Mouse (Mus musculus): ENCODE measurements around the gene Kif2c. TPM values are rescaled to one million over a fixed set of nuclear protein-coding genes. Genes with fewer than 3 reads are reported as not detected.

Gene Kif2c
- polyA plus RNA-seq, 1 experiment from 2014 or later = 97.4 TPM

DNA sequence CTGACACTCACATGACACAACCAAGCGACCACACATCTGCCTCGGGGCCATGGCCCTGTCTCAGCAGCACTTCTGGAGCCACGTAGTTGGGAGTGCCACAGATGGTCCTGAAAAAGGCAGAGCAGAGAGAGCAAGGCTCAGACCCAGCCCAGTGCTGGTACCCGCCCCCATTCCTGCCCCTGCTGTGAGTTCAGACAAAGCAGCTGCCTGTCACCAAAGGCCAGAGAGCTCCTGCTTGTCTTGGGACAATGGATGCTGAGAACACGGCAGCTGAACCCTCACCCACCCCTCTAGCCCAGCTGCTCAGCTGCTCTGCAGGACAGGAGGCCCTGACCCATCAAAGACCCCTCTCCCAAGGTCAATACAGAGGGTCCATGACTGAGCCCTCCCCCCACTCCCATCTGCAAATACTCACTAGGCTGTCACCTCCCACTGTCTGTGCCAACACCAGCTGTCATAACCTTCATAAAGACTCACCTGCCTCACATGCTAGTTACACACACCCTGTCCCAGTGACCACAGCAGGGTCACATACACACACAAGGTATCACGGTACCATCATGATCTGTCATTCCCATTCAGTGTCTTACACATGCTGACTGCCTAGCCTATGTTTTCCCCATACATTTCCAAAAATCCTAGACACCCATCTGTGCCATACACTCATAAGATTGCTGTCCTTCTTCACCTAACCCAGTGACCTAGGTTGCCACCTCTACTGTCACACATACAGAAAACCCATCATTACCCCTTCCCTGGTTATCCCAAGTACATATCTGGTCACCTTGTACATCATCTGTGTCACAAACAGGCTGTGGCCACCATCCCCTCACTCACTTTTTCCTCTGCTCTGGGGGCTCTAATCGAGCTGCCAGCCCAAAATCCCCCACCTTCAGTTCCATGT, 50.3 kb downstream of the Kif2c start:
- Histone ChIP-seq H3K4me3 (replicated peaks) (peak overlapping the region; percentile 87), H3K9ac (peak overlapping the region; percentile 83), H3K9me3 (no peaks in the 10 kb centered on the region), H3K4me2 (peak overlapping the region; percentile 93), H3K27me3 (peaks cover 31% of the 10 kb centered on the region), H3K4me1 (peaks cover 38% of the 10 kb centered on the region), H3K27ac (peak overlapping the region; percentile 69), H3K36me3 (replicated peaks) (peaks cover 22% of the 10 kb centered on the region)
- peak; percentile 52 for ATAC-seq (ENCODE audit: low FRiP score)
- 3% methylated on average over 7 of the region's 7 CpGs for WGBS

DNA sequence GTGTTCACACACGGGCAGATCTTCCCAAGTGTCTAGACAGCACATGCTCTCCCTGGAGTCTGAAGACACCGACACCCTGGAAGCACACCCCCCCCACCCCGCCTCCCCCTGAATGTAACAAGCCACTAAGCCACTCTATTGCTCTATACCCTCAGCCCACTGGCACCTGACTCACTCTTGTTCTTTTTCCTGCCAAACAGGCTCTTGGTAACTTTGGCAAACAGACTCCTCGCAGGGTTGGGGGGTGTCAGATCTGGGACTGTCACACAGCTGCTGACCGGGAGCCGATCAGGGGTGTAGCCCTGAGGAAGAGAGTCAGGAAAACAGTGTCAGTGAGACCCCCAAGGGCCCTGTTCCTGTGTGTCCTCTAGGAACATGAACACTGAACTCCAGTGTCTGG, 51.2 kb downstream of the Kif2c start:
- Histone ChIP-seq H3K4me2 (peak overlapping the region; percentile 93), H3K9ac (peak overlapping the region; percentile 83; the same call in 1 of the 2 replicates), H3K4me1 (peaks cover 44% of the 10 kb centered on the region), H3K27ac (0 out of 2 replicates have a peak overlapping the region, but pooled peaks have one; percentile 1), H3K27me3 (peaks cover 31% of the 10 kb centered on the region), H3K36me3 (replicated peaks) (peaks cover 22% of the 10 kb centered on the region), H3K9me3 (no peaks in the 10 kb centered on the region), H3K4me3 (replicated peaks) (no peak overlapping the region)
- 50% methylated on average over 6 of the region's 6 CpGs for WGBS
- ATAC-seq (ENCODE audit: low FRiP score) = no peak

DNA sequence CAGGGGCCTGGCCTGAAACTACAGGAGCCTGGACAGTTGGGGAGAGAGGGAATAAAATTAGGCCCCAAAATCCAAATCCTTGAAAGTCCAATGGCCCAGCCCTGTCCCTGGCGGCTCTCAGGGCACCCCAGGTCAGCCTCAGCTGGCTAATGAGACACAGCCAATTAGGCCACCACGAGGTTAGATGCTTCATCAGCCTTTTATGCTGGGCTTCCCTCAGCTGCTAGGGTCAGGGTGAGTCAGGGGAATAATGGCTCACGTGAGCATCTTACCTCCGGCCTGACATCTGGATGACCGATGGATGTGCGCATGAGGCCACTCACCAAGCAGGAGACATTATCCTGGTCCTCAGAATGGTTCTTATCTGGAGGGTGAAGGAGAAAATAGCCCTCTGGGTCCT, 51.6 kb downstream of the Kif2c start:
- ATAC-seq (ENCODE audit: low FRiP score) = no peak
- Histone ChIP-seq H3K36me3 (replicated peaks) (peaks cover 22% of the 10 kb centered on the region), H3K27ac (0 out of 2 replicates have a peak overlapping the region, but pooled peaks have one; percentile 1), H3K4me2 (peak overlapping the region; percentile 93; the same call in 1 of the 2 replicates), H3K4me1 (peaks cover 48% of the 10 kb centered on the region), H3K9me3 (no peaks in the 10 kb centered on the region), H3K4me3 (replicated peaks) (no peak overlapping the region), H3K9ac (no peak overlapping the region), H3K27me3 (peaks cover 29% of the 10 kb centered on the region)
- WGBS = 33% methylated on average over 6 of the region's 6 CpGs

DNA sequence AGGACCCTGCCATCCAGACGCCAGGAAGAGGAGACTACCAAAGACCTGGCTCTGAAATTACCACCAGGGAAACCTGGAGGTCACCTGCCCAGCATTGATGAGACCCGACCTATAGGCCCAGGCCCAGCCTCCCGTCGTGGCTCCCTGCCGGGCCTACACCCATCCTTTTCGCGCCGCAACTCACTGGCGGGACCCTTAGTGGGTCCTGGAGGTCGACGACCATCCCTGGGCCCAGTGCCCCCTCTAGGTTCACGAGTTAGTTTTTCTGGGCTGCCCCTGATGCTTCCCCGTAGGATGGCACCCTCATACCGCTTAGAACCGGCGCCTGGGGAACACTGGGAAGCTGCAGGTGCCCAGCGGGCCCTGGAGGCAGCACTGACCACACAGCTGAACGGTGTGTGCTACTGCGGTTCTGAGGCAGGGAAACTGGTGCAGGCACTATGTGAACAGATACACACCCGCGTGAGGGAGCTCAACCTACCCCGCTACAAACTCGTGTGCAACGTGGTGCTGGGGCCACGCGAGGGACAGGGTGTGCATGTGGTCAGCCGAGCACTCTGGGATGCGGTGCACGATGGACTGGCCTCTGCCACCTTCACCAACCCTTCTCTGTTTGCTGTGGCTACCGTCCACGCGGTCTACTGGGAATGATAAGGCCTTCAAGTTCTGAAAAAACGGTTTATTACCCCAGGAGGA, 54.3 kb downstream of the Kif2c start:
- no peak overlapping the region for H3K27ac ChIP-seq
- 92% methylated on average over 33 of the region's 33 CpGs for WGBS
- H3K4me2 ChIP-seq = no peak overlapping the region
- no peak overlapping the region for H3K4me3 ChIP-seq (replicated peaks)
- H3K36me3 ChIP-seq (replicated peaks) = peaks cover 22% of the 10 kb centered on the region
- no peak overlapping the region for H3K9ac ChIP-seq
- no peak for ATAC-seq (ENCODE audit: low FRiP score)
- H3K27me3 ChIP-seq = peaks cover 22% of the 10 kb centered on the region
- H3K4me1 ChIP-seq = peaks cover 54% of the 10 kb centered on the region
- no peaks in the 10 kb centered on the region for H3K9me3 ChIP-seq

DNA sequence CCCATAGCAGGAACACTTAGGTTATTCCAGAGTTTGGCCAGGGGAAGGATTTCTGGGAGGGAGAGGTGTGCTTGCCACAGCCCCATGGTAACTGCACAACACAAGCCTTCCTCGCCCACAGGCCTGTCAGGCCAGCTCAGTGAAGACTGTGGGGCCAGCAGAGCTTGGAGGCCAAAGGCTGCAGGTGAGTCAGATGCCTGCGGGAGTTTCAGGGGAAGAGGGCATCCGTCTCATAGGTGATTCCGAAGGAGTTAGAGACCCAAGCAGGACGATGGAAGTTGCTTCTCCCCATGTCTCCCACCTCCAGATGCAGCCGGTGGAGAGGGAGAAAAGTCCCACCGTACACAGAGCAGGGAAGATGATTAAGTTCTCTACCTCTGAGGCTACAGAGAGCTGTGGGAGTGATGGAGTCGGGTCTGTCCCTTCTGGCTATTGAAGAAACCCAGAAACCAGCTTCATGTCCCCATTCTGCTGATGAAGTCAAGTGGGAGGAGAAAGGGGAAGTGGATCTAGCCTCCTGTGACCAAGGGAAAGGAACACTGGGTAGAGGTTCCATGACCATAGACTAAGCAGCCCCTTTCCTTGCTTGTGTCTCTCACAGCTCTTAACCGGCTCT, 55.7 kb downstream of the Kif2c start, which contains the start of gene Tctex1d4:
Gene Tctex1d4 (plus strand): TSS at position 120 of the 616 bp plus-strand sequence.
- no peak within 1 kb of the TSS for H3K9ac ChIP-seq
- ATAC-seq (ENCODE audit: low FRiP score) = no peak
- H3K4me3 ChIP-seq (replicated peaks) = no peak within 1 kb of the TSS
- WGBS = 86% methylated on average over 9 of the region's 9 CpGs
- H3K4me2 ChIP-seq = peak within 1 kb of the TSS; percentile 24; the same call in 1 of the 2 replicates
- peaks cover 22% of the 10 kb centered on the region for H3K36me3 ChIP-seq (replicated peaks)
- H3K9me3 ChIP-seq = no peaks in the 10 kb centered on the region
- H3K4me1 ChIP-seq = peaks cover 41% of the 10 kb centered on the region
- peaks cover 8% of the 10 kb centered on the region; the same call in 1 of the 2 replicates for H3K27me3 ChIP-seq
- peak within 1 kb of the TSS; percentile 80 for H3K27ac ChIP-seq

DNA sequence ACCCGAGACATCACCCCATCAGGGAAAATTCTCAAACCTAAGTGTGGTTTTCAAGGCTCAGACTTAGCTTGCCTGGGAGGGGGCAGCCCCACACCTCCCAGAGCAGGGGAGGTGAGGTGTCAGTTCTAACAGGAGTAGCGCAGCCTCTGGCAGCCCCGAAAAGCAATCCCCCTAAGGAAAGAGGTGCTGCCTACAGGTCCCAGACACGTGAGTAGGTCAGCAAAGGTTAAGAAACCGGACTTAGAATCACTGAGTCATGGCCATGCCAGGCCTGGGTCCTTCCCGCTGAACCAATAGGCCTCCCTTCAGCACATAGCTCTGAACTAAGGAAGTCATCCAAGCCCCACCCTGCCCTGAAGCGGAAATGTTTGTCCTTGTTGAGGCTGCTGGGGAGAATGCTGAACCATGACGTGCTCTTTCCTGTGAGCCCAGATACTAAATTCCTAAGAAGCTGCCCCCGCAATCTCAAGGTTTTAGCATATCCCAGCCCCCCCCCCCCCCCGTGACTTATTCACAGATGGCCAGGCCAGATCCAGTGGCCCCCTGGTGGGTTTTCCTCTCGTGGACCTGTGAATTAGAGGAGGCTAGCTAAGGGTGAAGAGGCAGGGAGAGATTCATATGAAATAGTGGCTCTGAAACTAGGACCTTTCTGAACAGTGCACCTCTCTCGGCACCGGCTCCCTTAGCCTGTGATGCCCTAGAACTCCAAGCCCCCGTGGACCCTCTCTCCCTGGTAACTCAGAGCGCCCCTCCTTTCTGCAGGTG, 56.3 kb downstream of the Kif2c start:
- Histone ChIP-seq H3K4me3 (replicated peaks) (no peak overlapping the region), H3K36me3 (replicated peaks) (peaks cover 22% of the 10 kb centered on the region)

DNA sequence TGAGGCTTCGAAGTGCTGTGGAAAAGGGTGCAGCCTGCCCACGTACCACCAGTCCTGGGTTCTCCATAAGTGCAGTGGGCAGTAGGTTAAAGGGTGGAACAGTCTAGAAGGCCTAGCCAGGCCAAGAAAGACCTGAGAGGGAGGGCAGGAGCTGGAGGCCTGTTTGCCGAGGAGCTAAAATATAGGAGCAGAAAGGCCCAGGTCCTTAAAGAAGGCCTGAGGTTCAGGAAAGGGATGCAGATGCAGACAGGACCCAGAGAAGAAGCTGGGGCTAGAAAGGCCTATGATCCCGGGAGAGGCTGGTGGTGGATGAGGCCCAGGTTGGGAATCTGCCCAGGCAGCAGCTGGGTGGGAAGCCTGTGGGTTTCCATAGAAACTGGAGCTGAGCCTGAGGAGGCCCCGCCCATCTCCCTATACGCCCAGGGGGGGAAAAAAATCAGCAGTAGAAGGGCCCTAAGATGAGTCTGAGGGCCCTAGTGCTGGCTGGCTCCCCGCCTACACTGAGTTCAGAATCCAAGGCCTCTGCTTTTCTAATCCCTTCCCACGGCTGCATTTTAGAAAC, 57.0 kb downstream of the Kif2c start, which contains the start of gene Btbd19:
Gene Btbd19 (minus strand): TSS at position 378 of the 562 bp plus-strand sequence.
- ATAC-seq (ENCODE audit: low FRiP score) = peak; percentile 55; the same call in 1 of the 2 replicates
- peak within 1 kb of the TSS; percentile 56 for H3K9ac ChIP-seq
- peak within 1 kb of the TSS; percentile 24 for H3K4me2 ChIP-seq
- WGBS = 32% methylated on average over 8 of the region's 8 CpGs
- H3K9me3 ChIP-seq = no peaks in the 10 kb centered on the region
- H3K36me3 ChIP-seq (replicated peaks) = peaks cover 20% of the 10 kb centered on the region
- H3K27ac ChIP-seq = peak within 1 kb of the TSS; percentile 80
- H3K4me3 ChIP-seq (replicated peaks) = no peak within 1 kb of the TSS; the same call in 1 of the 2 replicates
- peaks cover 34% of the 10 kb centered on the region for H3K4me1 ChIP-seq
- H3K27me3 ChIP-seq = peaks cover 5% of the 10 kb centered on the region; the same call in 1 of the 2 replicates

More for the DNA sequence above, 56.3 kb downstream of the Kif2c start:
- ATAC-seq (ENCODE audit: low FRiP score) = no peak
- Histone ChIP-seq H3K4me2 (no peak overlapping the region), H3K27ac (peak overlapping the region; percentile 80), H3K9me3 (no peaks in the 10 kb centered on the region), H3K9ac (no peak overlapping the region), H3K4me1 (peaks cover 38% of the 10 kb centered on the region), H3K27me3 (peaks cover 6% of the 10 kb centered on the region; the same call in 1 of the 2 replicates)
- WGBS = 57% methylated on average over 15 of the region's 15 CpGs

DNA sequence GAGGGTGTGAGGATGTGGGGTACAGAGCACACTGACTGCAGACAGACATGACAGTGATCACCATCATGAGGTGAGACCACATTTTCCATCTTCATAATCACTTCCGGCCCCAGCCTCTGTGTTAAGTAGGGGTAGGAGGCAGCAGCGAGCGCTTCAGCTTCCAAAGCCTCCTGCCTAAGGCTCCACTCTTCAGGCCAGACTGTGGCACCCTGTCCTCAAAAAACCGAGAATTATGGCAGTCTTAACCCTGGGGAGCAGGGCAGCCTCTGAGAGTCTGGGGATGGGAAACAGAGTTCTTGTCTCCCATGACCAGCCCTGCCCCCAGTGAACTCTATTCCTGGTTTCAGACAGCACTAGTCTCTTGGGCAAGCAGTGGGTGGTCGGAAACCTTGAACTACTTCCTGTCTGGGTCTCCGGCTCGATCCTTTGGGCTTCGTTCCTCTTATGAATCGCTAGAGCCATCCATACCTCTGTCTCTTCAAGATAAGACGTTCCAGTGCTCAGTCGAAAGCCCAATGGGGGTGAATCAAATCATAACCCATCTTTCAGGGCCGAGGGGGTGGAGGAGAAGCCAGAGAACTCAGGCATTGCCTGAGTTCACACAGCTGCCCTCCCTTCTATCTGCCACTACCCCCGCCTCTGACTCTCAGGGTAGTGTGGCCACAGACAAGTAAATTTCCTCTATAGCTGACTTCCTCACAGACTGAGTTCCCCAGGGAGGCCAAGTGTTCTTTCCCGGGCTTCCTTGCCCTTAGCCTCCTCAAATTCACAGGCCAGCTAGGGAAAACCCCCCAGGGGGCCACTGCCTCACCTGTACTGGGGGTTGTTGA, 57.7 kb downstream of the Kif2c start:
- Histone ChIP-seq H3K4me2 (peak overlapping the region; percentile 24), H3K4me3 (replicated peaks) (no peak overlapping the region; the same call in 1 of the 2 replicates), H3K9ac (peak overlapping the region; percentile 56), H3K27ac (peak overlapping the region; percentile 80), H3K36me3 (replicated peaks) (peaks cover 15% of the 10 kb centered on the region), H3K4me1 (peaks cover 34% of the 10 kb centered on the region), H3K9me3 (no peaks in the 10 kb centered on the region), H3K27me3 (no peaks in the 10 kb centered on the region)
- ATAC-seq (ENCODE audit: low FRiP score) = no peak
- 80% methylated on average over 14 of the region's 14 CpGs for WGBS

DNA sequence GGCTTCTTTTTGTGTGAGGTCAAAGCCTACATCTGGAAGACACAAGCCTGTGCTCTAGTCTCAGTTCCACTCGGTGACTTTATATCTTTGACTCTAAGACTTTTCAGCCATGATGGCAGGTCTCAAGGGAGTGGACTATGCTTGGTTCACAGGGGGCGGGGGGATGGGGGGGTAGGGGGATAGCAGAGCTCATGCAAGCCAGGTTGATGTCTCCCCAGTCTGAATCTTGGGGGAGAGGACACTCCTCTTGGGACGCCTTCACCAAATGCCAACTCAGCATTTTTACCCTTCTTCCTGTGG, 58.3 kb downstream of the Kif2c start:
- H3K27ac ChIP-seq = no peak overlapping the region
- no peaks in the 10 kb centered on the region for H3K27me3 ChIP-seq
- WGBS = 96% methylated on average over 3 of the region's 3 CpGs
- H3K4me1 ChIP-seq = peaks cover 36% of the 10 kb centered on the region
- peaks cover 12% of the 10 kb centered on the region for H3K36me3 ChIP-seq (replicated peaks)
- no peak for ATAC-seq (ENCODE audit: low FRiP score)
- no peak overlapping the region for H3K4me2 ChIP-seq
- H3K9ac ChIP-seq = no peak overlapping the region
- H3K9me3 ChIP-seq = no peaks in the 10 kb centered on the region
- H3K4me3 ChIP-seq (replicated peaks) = no peak overlapping the region

DNA sequence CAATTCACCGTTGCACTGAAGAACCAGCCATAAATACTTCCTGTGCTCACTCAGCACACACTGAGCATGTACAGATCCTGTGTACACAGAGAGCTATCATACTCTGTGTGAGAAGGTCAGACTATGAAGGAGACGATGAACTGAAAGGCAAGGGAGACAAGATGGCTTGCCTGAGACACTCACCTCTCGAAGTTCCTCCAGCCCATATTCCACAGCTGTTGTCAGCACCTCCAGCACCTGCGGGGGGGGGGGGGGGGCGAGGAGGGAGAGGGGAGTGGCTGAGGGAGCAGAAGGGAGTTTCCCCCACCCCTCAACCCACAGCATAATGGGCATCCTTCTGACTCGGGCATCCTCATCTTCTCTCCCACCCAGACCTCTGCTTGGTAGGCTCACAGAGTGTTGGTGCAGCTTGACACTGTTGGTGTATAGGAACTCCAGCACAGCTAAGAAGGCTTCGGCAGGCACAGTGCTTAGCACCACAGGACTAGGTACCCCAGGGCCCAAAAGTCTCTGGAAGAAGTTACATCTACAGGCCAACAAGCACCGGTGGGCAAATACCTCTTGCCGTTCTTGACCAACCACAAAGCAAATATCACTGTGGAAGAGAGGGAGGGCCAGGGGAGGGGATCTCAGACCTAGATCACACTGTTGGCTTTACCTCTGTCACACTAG, 58.8 kb downstream of the Kif2c start:
- Histone ChIP-seq H3K27ac (no peak overlapping the region), H3K9ac (no peak overlapping the region), H3K9me3 (no peaks in the 10 kb centered on the region), H3K27me3 (no peaks in the 10 kb centered on the region), H3K4me2 (no peak overlapping the region), H3K4me3 (replicated peaks) (no peak overlapping the region), H3K4me1 (peaks cover 36% of the 10 kb centered on the region), H3K36me3 (replicated peaks) (peaks cover 7% of the 10 kb centered on the region)
- WGBS = 86% methylated on average over 7 of the region's 9 CpGs
- no peak for ATAC-seq (ENCODE audit: low FRiP score)

Data from forebrain, embryonic 12.5 days (tissue).